Mouse (Mus musculus) thymus, postnatal 10 days (tissue): ENCODE data around the gene Babam1.
"Not testable (repeated sequence)": the region's sequence is repeated elsewhere in the genome, so short reads cannot be mapped to it uniquely, and the experiment has no call there.

Source experiments
- DNase-seq, 2 experiments: peaks; one replicate each; pipeline ENCODE4 v3.0.0; 2021; ENCODE audit warnings: low spot score in 2 of 2

The Babam1 gene

GRCm38 (mm10) chr8:71406099-71407015 is 9.7 kb downstream of the Babam1 start:
- DNase-seq = peak; percentile 53 to 63

- no peak for DNase-seq
These were observed 10.8 kb downstream of the Babam1 start for GRCm38 (mm10) chr8:71407441-71407840.

DNA sequence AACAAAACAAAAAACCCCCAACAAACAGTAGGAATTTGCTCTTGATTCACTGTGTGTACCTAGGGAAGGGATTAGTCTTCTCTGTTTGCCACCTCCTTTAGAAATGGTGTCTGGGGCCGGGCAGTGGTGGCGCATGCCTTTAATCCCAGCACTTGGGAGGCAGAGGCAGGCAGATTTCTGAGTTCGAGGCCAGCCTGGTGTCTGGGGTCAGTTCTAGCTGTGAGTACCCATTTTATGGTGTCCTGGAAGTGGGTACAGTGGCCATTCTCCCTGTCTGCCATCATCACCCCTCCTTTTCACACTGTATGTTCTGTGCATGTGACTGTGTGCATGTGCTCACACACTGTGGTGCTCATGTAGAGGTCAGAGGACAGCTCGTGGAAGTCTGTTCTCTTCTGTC is 11.6 kb downstream of the Babam1 start:
- no peak for DNase-seq

- no peak for DNase-seq
These were observed 15.0 kb downstream of the Babam1 start for GRCm38 (mm10) chr8:71411535-71412273.

GRCm38 (mm10) chr8:71422121-71422520 is 25.5 kb downstream of the Babam1 start:
- no peak for DNase-seq

- DNase-seq = not testable (repeated sequence)
These were observed 36.3 kb downstream of the Babam1 start for GRCm38 (mm10) chr8:71432935-71433334.

DNA sequence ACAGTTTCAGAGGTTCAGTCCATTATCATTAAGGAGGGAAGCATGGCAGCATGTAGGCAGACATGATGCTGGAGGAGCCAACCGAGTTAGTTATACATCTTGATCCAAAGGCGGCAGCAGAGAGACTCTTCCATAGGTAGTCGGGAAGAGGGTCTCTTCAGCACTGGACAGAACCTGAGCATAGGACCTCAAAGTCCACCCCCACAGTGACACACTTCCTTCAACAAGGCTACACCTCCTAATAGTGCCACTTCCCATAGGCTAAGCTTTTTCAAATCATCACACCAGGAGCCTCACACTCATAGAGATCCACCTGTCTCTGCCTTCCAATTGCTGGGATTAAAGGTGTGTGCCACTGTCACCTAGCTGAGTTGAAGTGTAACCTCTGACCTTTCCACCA is 40.4 kb downstream of the Babam1 start:
- DNase-seq = no peak

GRCm38 (mm10) chr8:71441404-71441803 is 44.7 kb downstream of the Babam1 start:
- peak in 1 of 2 experiments; percentile 70 for DNase-seq

- DNase-seq = no peak
These were observed 48.4 kb downstream of the Babam1 start for GRCm38 (mm10) chr8:71445096-71445495.

- peak in 1 of 2 experiments; percentile 1 for DNase-seq
These were observed 54.7 kb downstream of the Babam1 start for GRCm38 (mm10) chr8:71451337-71451736.

GRCm38 (mm10) chr8:71451777-71452176 is 55.1 kb downstream of the Babam1 start:
- peak in 1 of 2 experiments; percentile 2 for DNase-seq

DNA sequence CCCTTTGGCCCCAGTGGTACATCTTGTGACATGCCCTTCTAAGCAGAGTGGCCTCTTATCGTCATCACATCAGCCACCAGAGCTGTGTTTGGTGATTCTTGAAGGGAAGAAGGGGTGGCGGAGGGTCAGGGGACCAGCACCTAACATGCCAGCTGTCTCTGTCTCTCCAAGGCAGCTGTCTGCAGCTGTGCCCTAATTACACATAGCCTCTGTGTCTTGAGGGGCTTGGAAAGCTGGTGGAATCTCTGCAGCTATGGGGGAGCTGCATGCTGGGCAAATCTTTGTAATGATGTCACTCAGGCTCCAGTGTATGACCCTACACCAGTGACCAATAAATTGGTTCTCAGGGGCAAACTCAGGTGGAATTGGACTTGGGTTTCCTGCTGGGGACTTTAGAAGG is 56.0 kb downstream of the Babam1 start:
- peak in 1 of 2 experiments; percentile 2 for DNase-seq
